Mouse (Mus musculus): ENCODE data around the gene Nol3. TPM values are rescaled to one million over a fixed set of nuclear protein-coding genes. Genes with fewer than 3 reads are reported as not detected.

The Nol3 gene
- total RNA-seq, 2 experiments from 2014 or later, result not detected

- no peak for ATAC-seq (replicated peaks; ENCODE audit: low FRiP score, low TSS enrichment, poor library complexity, severe bottlenecking)
These were observed 27.9 kb downstream of the Nol3 start for GRCm38 (mm10) chr8:105303874-105304273.

- peak; percentile 25 for ATAC-seq (replicated peaks; ENCODE audit: low FRiP score, low TSS enrichment, poor library complexity, severe bottlenecking)
These were observed 28.6 kb downstream of the Nol3 start for GRCm38 (mm10) chr8:105304325-105305210.

GRCm38 (mm10) chr8:105305211-105306145 lies 29.5 kb downstream of the Nol3 start, which contains the start of gene Elmo3:
TSS of gene Elmo3 (plus strand) at chr8:105305601.
- peak; percentile 44 for ATAC-seq (replicated peaks; ENCODE audit: low FRiP score, low TSS enrichment, poor library complexity, severe bottlenecking)

- no peak for ATAC-seq (replicated peaks; ENCODE audit: low FRiP score, low TSS enrichment, poor library complexity, severe bottlenecking)
These were observed 30.3 kb downstream of the Nol3 start for GRCm38 (mm10) chr8:105306146-105306691.

- ATAC-seq (replicated peaks; ENCODE audit: low FRiP score, low TSS enrichment, poor library complexity, severe bottlenecking), result no peak
These were observed 31.7 kb downstream of the Nol3 start for GRCm38 (mm10) chr8:105307670-105308069.

- no peak for ATAC-seq (replicated peaks; ENCODE audit: low FRiP score, low TSS enrichment, poor library complexity, severe bottlenecking)
These were observed 32.5 kb downstream of the Nol3 start for GRCm38 (mm10) chr8:105308428-105308827.

- ATAC-seq (replicated peaks; ENCODE audit: low FRiP score, low TSS enrichment, poor library complexity, severe bottlenecking), result no peak
These were observed 33.4 kb downstream of the Nol3 start for GRCm38 (mm10) chr8:105309142-105309847.

- ATAC-seq (replicated peaks; ENCODE audit: low FRiP score, low TSS enrichment, poor library complexity, severe bottlenecking), result no peak
These were observed 34.2 kb downstream of the Nol3 start for GRCm38 (mm10) chr8:105310118-105310517.

GRCm38 (mm10) chr8:105311718-105312117 lies 35.8 kb downstream of the Nol3 start:
- ATAC-seq (replicated peaks; ENCODE audit: low FRiP score, low TSS enrichment, poor library complexity, severe bottlenecking), result peak; percentile 69

- ATAC-seq (replicated peaks; ENCODE audit: low FRiP score, low TSS enrichment, poor library complexity, severe bottlenecking), result peak; percentile 77
These were observed 37.0 kb downstream of the Nol3 start for GRCm38 (mm10) chr8:105312891-105313481.

GRCm38 (mm10) chr8:105313622-105314402 lies 37.9 kb downstream of the Nol3 start:
- ATAC-seq (replicated peaks; ENCODE audit: low FRiP score, low TSS enrichment, poor library complexity, severe bottlenecking), result peak; percentile 15; the same call in 1 of the 2 replicates

- no peak for ATAC-seq (replicated peaks; ENCODE audit: low FRiP score, low TSS enrichment, poor library complexity, severe bottlenecking)
These were observed 39.3 kb downstream of the Nol3 start for GRCm38 (mm10) chr8:105315073-105315769.

GRCm38 (mm10) chr8:105317941-105318340 lies 42.0 kb downstream of the Nol3 start:
- no peak for ATAC-seq (replicated peaks; ENCODE audit: low FRiP score, low TSS enrichment, poor library complexity, severe bottlenecking)

- ATAC-seq (replicated peaks; ENCODE audit: low FRiP score, low TSS enrichment, poor library complexity, severe bottlenecking), result no peak
These were observed 42.8 kb downstream of the Nol3 start for GRCm38 (mm10) chr8:105318662-105319190.

GRCm38 (mm10) chr8:105323183-105323582 lies 47.2 kb downstream of the Nol3 start:
- peak; percentile 64 for ATAC-seq (replicated peaks; ENCODE audit: low FRiP score, low TSS enrichment, poor library complexity, severe bottlenecking)

GRCm38 (mm10) chr8:105325641-105326093 lies 49.7 kb downstream of the Nol3 start:
- ATAC-seq (replicated peaks; ENCODE audit: low FRiP score, low TSS enrichment, poor library complexity, severe bottlenecking), result peak; percentile 5; the same call in 1 of the 2 replicates

GRCm38 (mm10) chr8:105326141-105326672 lies 50.3 kb downstream of the Nol3 start, which contains the start of the genes Lrrc29 and Tmem208:
TSS of gene Lrrc29 (minus strand) at chr8:105326278.
TSS of gene Tmem208 (plus strand) at chr8:105326354.
- ATAC-seq (replicated peaks; ENCODE audit: low FRiP score, low TSS enrichment, poor library complexity, severe bottlenecking), result peak; percentile 86
